Mouse (Mus musculus) urinary bladder, postnatal 14 days (tissue): ENCODE measurements around the gene Pard3b.

Source experiments
- DNase-seq: peaks from one replicate; pipeline ENCODE4 v3.0.0; 2021; ENCODE audit warnings: low spot score

The Pard3b gene

DNA sequence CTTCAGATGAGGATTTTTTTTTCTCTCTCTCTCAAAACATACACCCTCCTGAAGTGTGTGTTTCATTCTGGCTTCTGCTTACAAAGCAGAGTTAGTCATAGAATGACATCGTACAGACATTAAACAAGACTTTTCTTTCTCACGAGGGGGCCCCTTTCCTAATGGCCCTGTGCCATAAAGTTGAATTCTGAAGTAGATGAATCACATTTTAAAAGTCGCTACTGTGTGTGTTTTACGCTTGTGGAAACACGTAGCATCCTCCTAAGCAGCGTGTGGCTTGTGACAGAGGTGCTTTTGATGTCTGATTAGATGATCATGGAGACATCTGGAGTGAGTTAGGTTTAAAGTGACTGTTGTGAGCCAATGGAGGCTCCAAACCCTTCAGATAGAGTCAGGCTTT lies 447.4 kb downstream of the Pard3b start:
- no peak for DNase-seq

DNA sequence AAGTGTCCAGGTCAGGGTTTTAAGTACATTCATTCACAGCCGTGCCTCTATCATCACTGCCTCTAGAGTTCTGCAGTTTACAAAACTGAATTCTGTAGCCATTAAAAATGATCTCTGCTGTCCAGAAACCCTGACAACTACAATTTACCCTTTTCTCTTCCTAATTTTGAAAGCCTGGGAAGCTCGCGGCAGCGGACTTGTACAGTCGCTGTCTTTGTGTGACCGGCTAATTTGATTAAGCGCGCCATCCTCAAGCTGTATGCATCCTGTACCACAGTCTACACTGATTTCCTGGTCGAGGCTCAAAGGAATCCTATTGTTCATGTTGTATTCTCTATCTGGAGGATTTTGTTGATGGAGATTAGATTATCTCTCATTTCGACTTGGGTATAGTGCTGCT lies 448.8 kb downstream of the Pard3b start:
- no peak for DNase-seq

DNA sequence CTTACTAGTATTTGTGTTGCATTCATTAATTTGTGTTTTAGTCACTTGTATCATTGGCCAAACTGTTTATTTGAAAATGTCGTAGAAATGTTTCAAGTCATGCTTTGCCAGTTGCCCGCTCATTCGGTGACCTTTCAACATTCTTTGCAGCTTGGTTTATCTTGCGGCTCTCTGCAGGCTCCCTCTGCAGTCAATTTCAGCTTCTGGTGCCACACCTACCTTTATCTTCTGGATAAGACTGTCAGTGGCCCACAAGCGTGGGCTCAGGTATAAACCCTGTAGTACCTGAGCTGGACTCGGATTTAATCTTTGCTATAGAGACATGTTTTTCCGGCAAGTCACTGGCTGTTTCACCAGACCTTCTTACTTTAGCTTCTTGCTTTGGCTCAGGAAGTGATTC lies 456.3 kb downstream of the Pard3b start:
- DNase-seq: no peak

GRCm38 (mm10) chr1:62122426-62122825 lies 483.8 kb downstream of the Pard3b start:
- DNase-seq: no peak

DNA sequence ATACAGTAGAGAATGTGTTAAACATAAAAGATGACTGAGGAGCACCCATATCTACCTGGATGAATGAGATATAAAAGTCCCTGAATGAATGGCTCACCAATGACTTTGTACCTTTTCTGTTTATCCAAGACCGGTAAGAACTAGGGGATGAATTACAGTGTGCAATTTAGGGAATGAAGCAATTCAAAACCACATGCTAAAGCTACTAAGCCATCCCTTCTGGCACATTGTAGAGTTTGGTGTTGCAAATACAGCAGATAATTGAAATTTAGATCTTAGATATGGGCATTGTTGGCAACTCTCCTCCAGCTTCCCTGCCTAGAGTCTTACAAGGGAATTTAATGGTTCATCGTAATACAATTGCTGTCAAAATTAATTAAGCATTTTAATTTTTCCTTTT lies 490.6 kb downstream of the Pard3b start:
- DNase-seq: no peak

GRCm38 (mm10) chr1:62148134-62148533 lies 509.5 kb downstream of the Pard3b start:
- no peak for DNase-seq

- DNase-seq: no peak
Observed at GRCm38 (mm10) chr1:62148786-62149185, 510.2 kb downstream of the Pard3b start.

DNA sequence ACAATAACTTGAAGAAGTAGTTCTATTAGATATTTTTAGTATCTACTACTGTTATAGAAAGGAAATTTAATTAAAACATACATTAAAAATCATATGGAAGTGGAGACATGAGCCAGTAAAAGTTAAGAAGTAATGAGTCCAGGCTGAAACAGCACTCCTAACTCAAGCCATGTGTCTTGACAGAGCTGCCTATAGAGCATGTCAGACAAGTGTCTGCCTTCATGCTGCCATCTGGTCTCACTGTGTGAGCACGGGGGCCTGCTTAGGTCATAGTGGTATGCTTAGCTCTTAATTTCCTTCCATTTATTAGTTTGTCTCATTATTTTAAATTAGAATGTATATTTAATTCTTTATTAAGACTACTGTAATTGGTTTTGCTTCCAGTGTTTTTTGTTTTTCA lies 517.3 kb downstream of the Pard3b start:
- DNase-seq: no peak

- no peak for DNase-seq
Observed at GRCm38 (mm10) chr1:62159592-62159991, 521.0 kb downstream of the Pard3b start.

GRCm38 (mm10) chr1:62175013-62175640 lies 536.5 kb downstream of the Pard3b start:
- DNase-seq: no peak

DNA sequence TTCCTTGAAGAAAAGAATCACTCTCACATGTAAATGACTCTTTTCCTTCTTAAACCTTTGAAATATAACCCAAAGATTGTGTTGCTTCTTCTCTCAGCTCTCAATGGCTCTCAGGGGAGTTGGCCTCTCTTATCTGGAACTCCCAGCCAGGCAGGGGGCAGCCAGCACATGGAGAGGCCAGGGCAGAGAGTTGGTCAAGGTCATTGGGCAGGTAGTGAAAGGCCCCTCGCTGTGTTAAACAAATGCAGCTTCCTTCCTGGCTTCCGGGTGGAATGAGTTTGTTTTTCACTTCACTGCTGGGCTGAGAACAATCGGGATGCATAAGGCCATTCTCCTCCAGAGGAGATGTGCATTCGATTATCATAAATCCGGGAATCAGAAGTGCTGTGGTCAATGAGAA lies 543.0 kb downstream of the Pard3b start:
- no peak for DNase-seq

- no peak for DNase-seq
Observed at GRCm38 (mm10) chr1:62182634-62183033, 544.0 kb downstream of the Pard3b start.

DNA sequence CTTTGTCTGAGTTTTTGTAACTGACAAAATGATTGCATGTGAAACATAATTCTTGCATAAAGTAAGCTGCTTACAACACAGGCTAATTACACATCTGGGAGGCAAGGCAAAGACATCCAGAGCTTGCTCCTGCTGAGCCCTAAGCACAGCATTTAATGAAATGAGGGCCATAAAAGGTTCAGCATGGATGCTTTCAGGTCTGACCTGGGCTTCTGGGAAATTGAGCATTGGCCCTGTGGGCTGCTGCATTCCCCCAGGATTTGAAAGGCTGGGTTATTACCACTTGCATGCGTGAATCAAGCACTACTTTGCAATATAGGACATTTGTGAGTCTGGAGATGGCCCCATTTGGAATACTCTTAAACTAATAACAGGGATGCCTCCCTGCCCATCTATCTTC lies 552.2 kb downstream of the Pard3b start:
- no peak for DNase-seq

GRCm38 (mm10) chr1:62197515-62197914 lies 558.9 kb downstream of the Pard3b start:
- no peak for DNase-seq

GRCm38 (mm10) chr1:62200919-62201318 lies 562.3 kb downstream of the Pard3b start:
- no peak for DNase-seq

DNA sequence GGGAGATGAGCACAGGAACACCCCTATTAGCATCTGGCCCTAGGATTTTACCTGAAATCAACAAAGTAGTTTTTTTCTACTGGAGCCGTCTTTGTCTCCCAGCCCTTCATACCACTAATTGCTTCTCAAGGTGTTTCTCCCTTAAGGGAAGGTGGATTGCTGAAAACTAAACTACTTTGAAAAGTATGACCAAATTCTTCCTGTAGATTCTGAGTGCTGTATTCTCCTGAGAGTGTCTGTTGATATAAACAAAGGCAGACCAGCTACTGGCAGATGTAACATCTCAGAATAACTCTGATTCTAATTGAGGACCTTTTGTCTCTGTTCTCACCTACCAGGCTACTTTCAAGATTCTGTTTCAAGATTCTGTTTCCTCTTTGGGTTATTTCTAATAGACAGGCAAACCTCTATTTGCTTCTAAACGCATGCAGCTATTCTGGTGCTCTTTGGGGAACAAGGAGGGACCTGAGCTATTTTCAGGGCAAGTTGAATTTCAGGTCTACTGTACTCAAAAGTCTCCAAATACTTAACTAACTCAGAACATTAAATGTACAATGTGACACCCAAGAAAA lies 563.1 kb downstream of the Pard3b start:
- DNase-seq: no peak

- DNase-seq: no peak
Observed at GRCm38 (mm10) chr1:62213285-62213684, 574.7 kb downstream of the Pard3b start.

DNA sequence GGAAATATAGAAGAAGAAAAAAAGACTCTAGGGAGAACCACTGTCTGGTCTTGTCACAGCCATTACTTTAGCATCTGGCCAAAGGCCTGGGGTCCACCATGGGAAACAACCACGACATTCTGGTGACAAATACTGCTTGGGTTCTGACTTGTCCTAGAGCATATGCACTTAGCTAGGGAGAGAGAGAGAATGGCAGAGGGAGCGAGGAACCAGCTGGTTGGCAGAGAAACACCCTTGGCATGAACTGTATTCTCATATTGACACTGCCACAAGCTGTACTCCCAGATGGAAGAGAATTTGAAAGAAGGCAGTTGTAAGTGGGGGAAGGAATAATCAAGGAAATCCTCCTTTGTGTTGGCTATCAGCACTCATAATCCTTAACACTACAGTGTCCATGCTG lies 577.2 kb downstream of the Pard3b start:
- DNase-seq: no peak

- no peak for DNase-seq
Observed at GRCm38 (mm10) chr1:62216568-62216967, 577.9 kb downstream of the Pard3b start.

GRCm38 (mm10) chr1:62229129-62229528 lies 590.5 kb downstream of the Pard3b start:
- DNase-seq: no peak

- no peak for DNase-seq
Observed at GRCm38 (mm10) chr1:62234039-62234438, 595.4 kb downstream of the Pard3b start.

DNA sequence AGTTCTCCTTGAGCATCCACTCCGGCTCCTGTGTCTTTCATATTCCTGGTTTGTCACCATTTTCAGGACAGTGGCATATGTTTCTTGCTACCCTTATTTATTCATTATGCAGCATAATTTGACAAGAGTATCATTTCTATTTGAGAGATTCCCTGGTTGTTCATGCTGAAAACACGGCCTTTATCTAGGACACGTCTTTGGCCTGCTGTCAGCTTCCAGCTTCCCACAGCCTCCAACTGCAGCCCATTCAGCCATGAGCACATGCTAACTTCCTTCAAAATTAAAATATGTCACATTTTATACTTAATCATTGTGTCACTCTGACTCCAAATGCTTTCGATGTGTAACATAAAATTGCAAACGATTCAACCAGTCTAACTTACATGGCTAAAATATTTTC lies 596.5 kb downstream of the Pard3b start:
- no peak for DNase-seq

DNA sequence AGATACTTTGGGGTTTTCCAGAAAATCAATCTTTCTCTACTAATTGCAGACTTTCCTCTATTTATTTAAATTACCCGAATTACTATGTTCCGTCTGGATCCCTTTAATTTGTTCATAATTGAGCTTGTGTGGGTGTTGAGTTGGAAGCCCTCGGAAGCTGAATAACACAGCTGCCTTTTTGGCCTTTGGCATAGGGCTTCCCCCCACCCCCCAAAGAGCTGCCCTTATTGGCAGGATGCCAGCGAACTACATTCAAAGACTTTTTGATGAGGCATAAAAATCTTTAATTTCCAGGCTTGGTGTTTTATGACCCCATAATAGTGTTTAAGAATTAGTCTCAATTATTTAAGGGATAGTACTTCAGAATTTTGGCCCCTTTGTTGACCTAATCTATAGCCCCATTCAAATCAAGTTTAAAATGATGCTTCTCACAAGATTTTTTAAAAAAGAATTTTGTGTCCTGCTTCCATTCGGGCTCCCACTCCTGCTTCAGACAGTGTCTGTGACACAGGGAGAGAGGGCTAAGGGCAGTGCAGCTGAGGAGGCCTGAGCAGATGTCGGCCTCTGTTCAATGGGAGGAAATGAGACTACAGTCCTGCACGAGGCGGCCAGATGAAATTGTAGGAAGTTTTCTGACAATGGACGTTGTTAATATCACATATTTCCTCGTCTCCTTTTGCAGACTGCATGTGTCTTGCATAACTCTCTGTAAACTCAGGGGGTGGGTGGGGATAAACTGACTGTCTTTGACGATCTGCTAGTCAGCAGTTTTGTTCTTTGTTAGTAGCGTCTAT lies 605.8 kb downstream of the Pard3b start:
- no peak for DNase-seq

GRCm38 (mm10) chr1:62252432-62252831 lies 613.8 kb downstream of the Pard3b start:
- no peak for DNase-seq
